ENCODE assay signal across 23 mouse cellular contexts in genomic region chr14:56348704-56349103, GRCm38 (mm10). TPM values are rescaled to one million over a fixed set of nuclear protein-coding genes. Genes with fewer than 3 reads are reported as not detected.
DNase-seq lines count a peak whose midpoint lies in the region; ATAC-seq and TF ChIP-seq lines count a peak whose summit lies in the region.
"Had no signal": no experiment of that assay in that cellular context is flagged by ENCODE, and none has a peak within 500 bp of the region (broad histone marks: within the 10 kb centered on the region; RNA-seq: fewer than 3 reads in every experiment).

No protein-coding gene starts in this region.

- DNase-seq in hindbrain, postnatal 0 days (ENCODE audit: low spot score): peak; percentile 49
- DNase-seq in hindbrain, embryonic 10.5 days (ENCODE audit: low spot score): no peak
- peak; percentile 19 for DNase-seq in right cerebral cortex, adult 18-20 months
- no peak for DNase-seq in right cerebral cortex, postnatal 25 days
- peak; percentile 66 to 70 for DNase-seq in cerebellum, postnatal 10 days
- no peak for DNase-seq in c-Kit-positive CD71-positive TER-119-positive erythroid progenitor cells, embryonic 14.5 days (ENCODE audit: low spot score)
- no peak for DNase-seq in gastrocnemius, postnatal 36 days
- DNase-seq: adrenal gland, postnatal 25 days; heart, postnatal 36 days; kidney, adult 9 months; left cerebral cortex, postnatal 4 days; lung, adult 18-20 months; lung, postnatal 36 days; thymus, adult 2 months had no signal

- H3K4me2 ChIP-seq in hindbrain, postnatal 0 days (ENCODE audit: low read depth, low read length): no peak overlapping the region
- H3K4me2 ChIP-seq: forebrain, embryonic 13.5 days; heart, embryonic 11.5 days; neural tube, embryonic 13.5 days had no signal

- H3K4me1 ChIP-seq in hindbrain, postnatal 0 days (ENCODE audit: insufficient read depth, low read length): peaks cover 5% of the 10 kb centered on the region
- H3K4me1 ChIP-seq in hindbrain, embryonic 10.5 days (replicated peaks): no peaks in the 10 kb centered on the region
- H3K4me1 ChIP-seq: forebrain, embryonic 13.5 days; neural tube, embryonic 13.5 days had no signal

- no peaks in the 10 kb centered on the region for H3K27me3 ChIP-seq in hindbrain, postnatal 0 days (ENCODE audit: insufficient read depth, low read length)
- no peaks in the 10 kb centered on the region for H3K27me3 ChIP-seq in hindbrain, embryonic 10.5 days (ENCODE audit: insufficient read depth, poor library complexity, severe bottlenecking)
- H3K27me3 ChIP-seq: forebrain, embryonic 13.5 days; neural tube, embryonic 13.5 days had no signal

- no peak for ATAC-seq in hindbrain, postnatal 0 days
- ATAC-seq: activated CD4-positive, CD25-positive, alpha-beta regulatory T cell, adult 4 months; forebrain, embryonic 13.5 days; Patski had no signal

- WGBS in hindbrain, postnatal 0 days: 51% methylated on average over 3 of the region's 3 CpGs
- 77% methylated on average over 3 of the region's 3 CpGs for WGBS in hindbrain, embryonic 10.5 days

- no peaks in the 10 kb centered on the region for H3K9me3 ChIP-seq in hindbrain, postnatal 0 days (ENCODE audit: low read length)
- H3K9me3 ChIP-seq in hindbrain, embryonic 10.5 days: no peaks in the 10 kb centered on the region
- H3K9me3 ChIP-seq: forebrain, embryonic 13.5 days; neural tube, embryonic 13.5 days had no signal

- no peak overlapping the region for H3K27ac ChIP-seq in hindbrain, postnatal 0 days
- H3K27ac ChIP-seq in hindbrain, embryonic 10.5 days: no peak overlapping the region
- H3K27ac ChIP-seq: forebrain, embryonic 13.5 days; neural tube, embryonic 13.5 days had no signal

- H3K36me3 ChIP-seq in hindbrain, postnatal 0 days (ENCODE audit: insufficient read depth, low read length): no peaks in the 10 kb centered on the region
- no peaks in the 10 kb centered on the region for H3K36me3 ChIP-seq in hindbrain, embryonic 10.5 days
- H3K36me3 ChIP-seq: neural tube, embryonic 13.5 days had no signal

- H3K4me3 ChIP-seq in hindbrain, postnatal 0 days (ENCODE audit: low read length): no peak overlapping the region
- H3K4me3 ChIP-seq in hindbrain, embryonic 10.5 days: no peak overlapping the region
- H3K4me3 ChIP-seq: forebrain, embryonic 13.5 days; neural tube, embryonic 13.5 days had no signal

- intact Hi-C loops in gastrocnemius, postnatal 36 days (cut with DNase I): no loop called here

- H3K9ac ChIP-seq in hindbrain, postnatal 0 days (replicated peaks; ENCODE audit: low read length): no peak overlapping the region
- H3K9ac ChIP-seq: forebrain, embryonic 13.5 days; neural tube, embryonic 13.5 days had no signal

- no peak for TF ChIP-seq CTCF in hindbrain, postnatal 0 days (IDR thresholded peaks at IDR 0.05; ENCODE audit: low read depth)

RNA-seq across cellular contexts. Expression of gene Atp12a, which starts 16.2 kb away (rescaled TPM):
- 0.18 and 0.68 TPM in 2 replicates for total RNA-seq in hindbrain, postnatal 0 days (2014; rRNA removed)
- polyA plus RNA-seq in hindbrain, postnatal 0 days (2015; fragmentation: Nextera tagmentation; extraction: Ambion mirVana): 0.26 and 0.48 TPM in 2 replicates
- not detected in 2 replicates for polyA plus RNA-seq in hindbrain, embryonic 10.5 days (2016; fragmentation: Nextera tagmentation; extraction: Ambion mirVana)
- not detected for total RNA-seq in gastrocnemius, postnatal 36 days (2021)
- total RNA-seq: adrenal gland, postnatal 25 days; gastrocnemius, postnatal 4 days; heart, postnatal 36 days; layer of hippocampus, postnatal 14 days; liver, adult 2 months had no signal
- polyA plus RNA-seq: activated CD4-positive, CD25-positive, alpha-beta regulatory T cell, adult 4 months; heart, embryonic 11.5 days; Patski had no signal

RNA-seq across cellular contexts. Expression of gene Rnf17, which starts 53.7 kb away (rescaled TPM):
- 0.29 TPM in 1 of 2 replicates, not detected in the other for total RNA-seq in hindbrain, postnatal 0 days (2014; rRNA removed)
- 0.88 and 1.0 TPM in 2 replicates for polyA plus RNA-seq in hindbrain, postnatal 0 days (2015; fragmentation: Nextera tagmentation; extraction: Ambion mirVana)
- 1.3 and 2.5 TPM in 2 replicates for polyA plus RNA-seq in hindbrain, embryonic 10.5 days (2016; fragmentation: Nextera tagmentation; extraction: Ambion mirVana)
- total RNA-seq in gastrocnemius, postnatal 36 days (2021): not detected
- polyA plus RNA-seq: C2C12; liver, adult 2 months; Patski had no signal

Comparison
In these comparisons a context has a peak if more than half of its experiments do, and no peak if none do; other contexts are left out.
1. DNase-seq: peak in hindbrain, postnatal 0 days (single experiment), right cerebral cortex, adult 18-20 months (single experiment) and cerebellum, postnatal 10 days (2 of 2); none in hindbrain, embryonic 10.5 days (single experiment), right cerebral cortex, postnatal 25 days (single experiment), c-Kit-positive CD71-positive TER-119-positive erythroid progenitor cells, embryonic 14.5 days (single experiment) and gastrocnemius, postnatal 36 days (0 of 2).